Mouse (Mus musculus): ENCODE measurements around the gene Noct.

- TF ChIP-seq CTCF (IDR thresholded peaks at IDR 0.05; ENCODE audit: low read depth) (no peak), EP300 (IDR thresholded peaks at IDR 0.05; ENCODE audit: low read depth) (no peak)
Measured at GRCm38 (mm10) chr3:51204897-51205296, 19.4 kb upstream of the Noct start.

Measured in heart, postnatal 0 days (tissue).